Mouse (Mus musculus) testis, adult 2 months (tissue): ENCODE data around the gene Zdhhc4.

Experiments used
- CTCF ChIP-seq: fragments of 200-500 bp; IDR thresholded peaks from 2 replicates; pipeline ENCODE4 v1.5.1; 2012; ENCODE audit warnings: low read depth, mild to moderate bottlenecking, inconsistent platforms, low read length, moderate library complexity; ENCODE audit not compliant: control insufficient read depth, insufficient read depth, insufficient replicate concordance
- POLR2A ChIP-seq: fragments of 200-500 bp; IDR thresholded peaks from 2 replicates; pipeline ENCODE4 v1.6.1; 2012; ENCODE audit warnings: low read depth, mild to moderate bottlenecking, inconsistent platforms, low read length, moderate library complexity; ENCODE audit not compliant: control insufficient read depth

DNA sequence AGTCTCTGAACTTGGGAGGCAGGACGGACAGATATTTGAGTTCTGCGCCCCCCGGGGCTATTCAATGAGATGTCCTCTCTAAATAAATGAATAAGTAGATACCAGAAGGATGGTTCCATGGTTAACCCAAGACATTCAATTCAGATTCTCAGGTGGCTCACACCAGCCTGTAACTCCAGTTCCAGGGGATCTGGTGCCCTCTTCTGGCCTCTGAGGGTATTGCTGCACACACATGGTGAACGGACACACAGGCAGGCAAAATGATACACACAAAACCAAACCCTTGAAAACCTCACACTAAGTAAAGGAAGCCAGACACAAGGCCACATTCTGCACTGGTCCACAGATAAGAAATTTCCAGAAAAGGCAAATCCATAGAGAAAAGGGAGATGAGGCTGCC lies 29.4 kb downstream of the Zdhhc4 start:
- TF ChIP-seq POLR2A: no peak
- peak; percentile 67; the same call in 1 of the 2 replicates for TF ChIP-seq CTCF
